Comparison of ENCODE assay signal across 9 mouse cellular contexts in genomic region chr2:35614411-35614810, GRCm38 (mm10). TPM values are rescaled to one million over a fixed set of nuclear protein-coding genes. Genes with fewer than 3 reads are reported as not detected.
DNase-seq lines count a peak whose midpoint lies in the region; ATAC-seq lines count a peak whose summit lies in the region.
"Had no signal": no experiment of that assay in that cellular context is flagged by ENCODE, and none has a peak within 500 bp of the region (broad histone marks: within the 10 kb centered on the region; RNA-seq: fewer than 3 reads in every experiment).

No protein-coding gene starts in this region.

- H3K27me3 ChIP-seq in hindbrain, embryonic 12.5 days: peaks cover 2% of the 10 kb centered on the region
- H3K27me3 ChIP-seq in hindbrain, embryonic 16.5 days (replicated peaks; ENCODE audit: control insufficient read depth, insufficient read depth, low read length): no peaks in the 10 kb centered on the region
- H3K27me3 ChIP-seq in neural tube, embryonic 13.5 days: no peaks in the 10 kb centered on the region
- no peaks in the 10 kb centered on the region for H3K27me3 ChIP-seq in neural tube, embryonic 15.5 days (replicated peaks)
- no peaks in the 10 kb centered on the region for H3K27me3 ChIP-seq in heart, embryonic 16.5 days (ENCODE audit: control insufficient read depth, insufficient read depth, low read length)
- H3K27me3 ChIP-seq in forebrain, embryonic 11.5 days (ENCODE audit: control insufficient read depth, insufficient read depth, low read length): no peaks in the 10 kb centered on the region
- H3K27me3 ChIP-seq: forebrain, embryonic 15.5 days; midbrain, embryonic 13.5 days had no signal

- H3K36me3 ChIP-seq in hindbrain, embryonic 12.5 days: no peaks in the 10 kb centered on the region
- no peaks in the 10 kb centered on the region for H3K36me3 ChIP-seq in hindbrain, embryonic 16.5 days (ENCODE audit: control insufficient read depth, insufficient read depth, low read length)
- no peaks in the 10 kb centered on the region for H3K36me3 ChIP-seq in neural tube, embryonic 13.5 days
- H3K36me3 ChIP-seq in neural tube, embryonic 15.5 days: no peaks in the 10 kb centered on the region
- H3K36me3 ChIP-seq in heart, embryonic 16.5 days (ENCODE audit: control insufficient read depth, insufficient read depth): no peaks in the 10 kb centered on the region
- H3K36me3 ChIP-seq in forebrain, embryonic 11.5 days (ENCODE audit: control insufficient read depth, insufficient read depth, low read length): no peaks in the 10 kb centered on the region
- H3K36me3 ChIP-seq: forebrain, embryonic 15.5 days; midbrain, embryonic 13.5 days had no signal

- H3K4me3 ChIP-seq in hindbrain, embryonic 12.5 days: no peak overlapping the region
- no peak overlapping the region for H3K4me3 ChIP-seq in hindbrain, embryonic 16.5 days (ENCODE audit: low read length)
- no peak overlapping the region for H3K4me3 ChIP-seq in neural tube, embryonic 13.5 days
- no peak overlapping the region for H3K4me3 ChIP-seq in neural tube, embryonic 15.5 days (replicated peaks)
- no peak overlapping the region for H3K4me3 ChIP-seq in heart, embryonic 16.5 days (ENCODE audit: low read length)
- no peak overlapping the region for H3K4me3 ChIP-seq in forebrain, embryonic 11.5 days (ENCODE audit: low read depth, low read length)
- H3K4me3 ChIP-seq: forebrain, embryonic 15.5 days; midbrain, embryonic 13.5 days had no signal

- no peak overlapping the region for H3K4me2 ChIP-seq in hindbrain, embryonic 12.5 days (replicated peaks)
- no peak overlapping the region for H3K4me2 ChIP-seq in hindbrain, embryonic 16.5 days (ENCODE audit: low read length)
- no peak overlapping the region for H3K4me2 ChIP-seq in neural tube, embryonic 13.5 days
- no peak overlapping the region for H3K4me2 ChIP-seq in neural tube, embryonic 15.5 days
- H3K4me2 ChIP-seq in heart, embryonic 16.5 days (ENCODE audit: low read depth, low read length): no peak overlapping the region
- no peak overlapping the region for H3K4me2 ChIP-seq in forebrain, embryonic 11.5 days (ENCODE audit: low read depth, low read length, severe bottlenecking)
- H3K4me2 ChIP-seq: forebrain, embryonic 15.5 days; midbrain, embryonic 13.5 days had no signal

- peaks cover 56% of the 10 kb centered on the region for H3K4me1 ChIP-seq in hindbrain, embryonic 12.5 days
- peaks cover 15% of the 10 kb centered on the region for H3K4me1 ChIP-seq in hindbrain, embryonic 16.5 days (ENCODE audit: control insufficient read depth, insufficient read depth, low read depth, low read length)
- peaks cover 56% of the 10 kb centered on the region for H3K4me1 ChIP-seq in neural tube, embryonic 13.5 days (replicated peaks)
- H3K4me1 ChIP-seq in neural tube, embryonic 15.5 days: peaks cover 29% of the 10 kb centered on the region
- peaks cover 57% of the 10 kb centered on the region for H3K4me1 ChIP-seq in heart, embryonic 16.5 days (ENCODE audit: control insufficient read depth, insufficient read depth, low read length)
- peaks cover 17% of the 10 kb centered on the region for H3K4me1 ChIP-seq in forebrain, embryonic 11.5 days (replicated peaks; ENCODE audit: control insufficient read depth, insufficient read depth, low read length)

- no peak for ATAC-seq in hindbrain, embryonic 12.5 days (ENCODE audit: low FRiP score)
- ATAC-seq in hindbrain, embryonic 16.5 days: no peak
- no peak for ATAC-seq in neural tube, embryonic 13.5 days (ENCODE audit: low read depth)
- ATAC-seq in neural tube, embryonic 15.5 days (ENCODE audit: low FRiP score): no peak
- no peak for ATAC-seq in heart, embryonic 16.5 days (replicated peaks; ENCODE audit: extremely low read depth, insufficient read depth, low FRiP score)
- ATAC-seq in megakaryocyte progenitor cell, adult 5-6 weeks (replicated peaks; ENCODE audit: poor library complexity): no peak
- no peak for ATAC-seq in forebrain, embryonic 11.5 days (replicated peaks; ENCODE audit: low FRiP score)
- ATAC-seq: forebrain, embryonic 15.5 days; midbrain, embryonic 13.5 days had no signal

- DNase-seq in forebrain, embryonic 11.5 days (ENCODE audit: low spot score): no peak

- H3K9me3 ChIP-seq in hindbrain, embryonic 12.5 days (replicated peaks): no peaks in the 10 kb centered on the region
- H3K9me3 ChIP-seq in hindbrain, embryonic 16.5 days (ENCODE audit: control insufficient read depth, low read length): no peaks in the 10 kb centered on the region
- H3K9me3 ChIP-seq in neural tube, embryonic 13.5 days: no peaks in the 10 kb centered on the region
- H3K9me3 ChIP-seq in neural tube, embryonic 15.5 days (replicated peaks): no peaks in the 10 kb centered on the region
- no peaks in the 10 kb centered on the region for H3K9me3 ChIP-seq in heart, embryonic 16.5 days (replicated peaks; ENCODE audit: control insufficient read depth, low read length)
- no peaks in the 10 kb centered on the region for H3K9me3 ChIP-seq in forebrain, embryonic 11.5 days (ENCODE audit: control insufficient read depth, low read length)
- H3K9me3 ChIP-seq: forebrain, embryonic 15.5 days; midbrain, embryonic 13.5 days had no signal

- H3K27ac ChIP-seq in hindbrain, embryonic 12.5 days: peak overlapping the region; percentile 23; the same call in 1 of the 2 replicates
- H3K27ac ChIP-seq in hindbrain, embryonic 16.5 days (ENCODE audit: low read depth, low read length): no peak overlapping the region
- peak overlapping the region; percentile 38 for H3K27ac ChIP-seq in neural tube, embryonic 13.5 days (replicated peaks)
- H3K27ac ChIP-seq in neural tube, embryonic 15.5 days (replicated peaks): no peak overlapping the region
- H3K27ac ChIP-seq in heart, embryonic 16.5 days (ENCODE audit: low read length): peak overlapping the region; percentile 57
- no peak overlapping the region for H3K27ac ChIP-seq in forebrain, embryonic 11.5 days (ENCODE audit: low read depth, low read length)
- H3K27ac ChIP-seq: forebrain, embryonic 15.5 days; midbrain, embryonic 13.5 days had no signal

- WGBS in hindbrain, embryonic 12.5 days: 53% methylated on average over 3 of the region's 3 CpGs
- WGBS in hindbrain, embryonic 16.5 days: 50% methylated on average over 3 of the region's 3 CpGs
- 67% methylated on average over 3 of the region's 3 CpGs for WGBS in neural tube, embryonic 13.5 days
- 64% methylated on average over 3 of the region's 3 CpGs for WGBS in neural tube, embryonic 15.5 days
- WGBS in heart, embryonic 16.5 days: 50% methylated on average over 3 of the region's 3 CpGs
- WGBS in forebrain, embryonic 11.5 days: 51% methylated on average over 3 of the region's 3 CpGs

- H3K9ac ChIP-seq in hindbrain, embryonic 12.5 days: no peak overlapping the region
- H3K9ac ChIP-seq in hindbrain, embryonic 16.5 days (ENCODE audit: low read depth, low read length): no peak overlapping the region
- no peak overlapping the region for H3K9ac ChIP-seq in neural tube, embryonic 13.5 days
- no peak overlapping the region for H3K9ac ChIP-seq in neural tube, embryonic 15.5 days (replicated peaks)
- no peak overlapping the region; the same call in 1 of the 2 replicates for H3K9ac ChIP-seq in heart, embryonic 16.5 days (ENCODE audit: low read length)
- no peak overlapping the region for H3K9ac ChIP-seq in forebrain, embryonic 11.5 days (ENCODE audit: low read length)
- H3K9ac ChIP-seq: forebrain, embryonic 15.5 days; midbrain, embryonic 13.5 days had no signal

RNA-seq across cellular contexts. Expression of gene Dab2ip, which starts 56.3 kb away (rescaled TPM):
- 64.8 and 68.1 TPM in 2 replicates for polyA plus RNA-seq in hindbrain, embryonic 12.5 days (2016; fragmentation: Nextera tagmentation; extraction: Ambion mirVana)
- 27.6 and 33.9 TPM in 2 replicates for polyA plus RNA-seq in hindbrain, embryonic 16.5 days (2015; fragmentation: Nextera tagmentation; extraction: Ambion mirVana)
- polyA plus RNA-seq in neural tube, embryonic 13.5 days (2015; fragmentation: Nextera tagmentation; extraction: Ambion mirVana): 55.4 and 67.4 TPM in 2 replicates
- polyA plus RNA-seq in neural tube, embryonic 15.5 days (2015; fragmentation: Nextera tagmentation; extraction: Ambion mirVana): 51.5 and 62.4 TPM in 2 replicates
- 27.1 and 32.9 TPM in 2 replicates for polyA plus RNA-seq in heart, embryonic 16.5 days (2015; fragmentation: Nextera tagmentation; extraction: Ambion mirVana)
- 3.9 and 4.0 TPM in 2 replicates for total RNA-seq in megakaryocyte progenitor cell, adult 5-6 weeks (2015)
- 3.0 and 4.1 TPM in 2 replicates for total RNA-seq in megakaryocyte progenitor cell, adult 5-6 weeks (2017)
- 51.5 and 52.2 TPM in 2 replicates for polyA plus RNA-seq in forebrain, embryonic 11.5 days (2014; fragmentation: Nextera tagmentation; extraction: Ambion mirVana)

Comparison
In these comparisons a context has a peak if more than half of its experiments do, and no peak if none do; other contexts are left out.
1. H3K27ac ChIP-seq: peak in hindbrain, embryonic 12.5 days (single experiment), neural tube, embryonic 13.5 days (single experiment) and heart, embryonic 16.5 days (single experiment); none in hindbrain, embryonic 16.5 days (single experiment), neural tube, embryonic 15.5 days (single experiment) and forebrain, embryonic 11.5 days (single experiment).